Mouse (Mus musculus): ENCODE data around the gene Sync.

Gene Sync

GRCm38 (mm10) chr4:129303816-129304215, 16.4 kb downstream of the Sync start:
- in situ Hi-C loops (cut with MseI, MboI): no loop called here

- in situ Hi-C loops (cut with MseI, MboI): no loop called here
Measured at GRCm38 (mm10) chr4:129304306-129304705, 16.9 kb downstream of the Sync start.

GRCm38 (mm10) chr4:129307936-129308335, 20.5 kb downstream of the Sync start:
- in situ Hi-C loops (cut with MseI, MboI): no loop called here

- in situ Hi-C loops (cut with MseI, MboI): no loop called here
Measured at GRCm38 (mm10) chr4:129313886-129314285, 26.5 kb downstream of the Sync start.

GRCm38 (mm10) chr4:129320876-129321275, 33.5 kb downstream of the Sync start:
- in situ Hi-C loops (cut with MseI, MboI): no loop called here

GRCm38 (mm10) chr4:129322042-129322441, 34.6 kb downstream of the Sync start:
- in situ Hi-C loops (cut with MseI, MboI): no loop called here

GRCm38 (mm10) chr4:129323491-129323890, 36.1 kb downstream of the Sync start:
- in situ Hi-C loops (cut with MseI, MboI): no loop called here

- in situ Hi-C loops (cut with MseI, MboI): no loop called here
Measured at GRCm38 (mm10) chr4:129324756-129325155, 37.3 kb downstream of the Sync start.

GRCm38 (mm10) chr4:129326191-129326590, 38.8 kb downstream of the Sync start:
- in situ Hi-C loops (cut with MseI, MboI): no loop called here

GRCm38 (mm10) chr4:129332846-129333245, 45.4 kb downstream of the Sync start:
- in situ Hi-C loops (cut with MseI, MboI): no loop called here

GRCm38 (mm10) chr4:129334677-129335215, 47.3 kb downstream of the Sync start:
- in situ Hi-C loops (cut with MseI, MboI): no loop called here

GRCm38 (mm10) chr4:129335216-129336074, 48.0 kb downstream of the Sync start, which contains the start of the genes Rbbp4 and Zbtb8os:
Gene Rbbp4 (minus strand): TSS chr4:129335370.
Gene Zbtb8os (plus strand): TSS chr4:129335695.
- in situ Hi-C loops (cut with MseI, MboI): no loop called here

GRCm38 (mm10) chr4:129336291-129336690, 48.9 kb downstream of the Sync start:
- in situ Hi-C loops (cut with MseI, MboI): no loop called here

GRCm38 (mm10) chr4:129339743-129340142, 52.3 kb downstream of the Sync start:
- in situ Hi-C loops (cut with MseI, MboI): no loop called here

- in situ Hi-C loops (cut with MseI, MboI): no loop called here
Measured at GRCm38 (mm10) chr4:129341888-129342287, 54.5 kb downstream of the Sync start.

- in situ Hi-C loops (cut with MseI, MboI): no loop called here
Measured at GRCm38 (mm10) chr4:129342705-129343104, 55.3 kb downstream of the Sync start.

- in situ Hi-C loops (cut with MseI, MboI): no loop called here
Measured at GRCm38 (mm10) chr4:129346481-129347154, 59.2 kb downstream of the Sync start.

GRCm38 (mm10) chr4:129350644-129351043, 63.2 kb downstream of the Sync start:
- in situ Hi-C loops (cut with MseI, MboI): loop anchor here in 1 of 2 experiments (5.0 kb wide), 1 partner anchor 102 kb away; no protein-coding TSS in a partner anchor

- in situ Hi-C loops (cut with MseI, MboI): loop anchor here in 1 of 2 experiments (5.0 kb wide), 1 partner anchor 101 kb away; no protein-coding TSS in a partner anchor
Measured at GRCm38 (mm10) chr4:129351111-129351510, 63.7 kb downstream of the Sync start.

- in situ Hi-C loops (cut with MseI, MboI): loop anchor here in 1 of 2 experiments (5.0 kb wide), 1 partner anchor 99 kb away; no protein-coding TSS in a partner anchor
Measured at GRCm38 (mm10) chr4:129353176-129353575, 65.8 kb downstream of the Sync start.

- in situ Hi-C loops (cut with MseI, MboI): loop anchor here in 1 of 2 experiments (5.0 kb wide), 1 partner anchor 98 kb away; no protein-coding TSS in a partner anchor
Measured at GRCm38 (mm10) chr4:129354236-129354635, 66.8 kb downstream of the Sync start.

GRCm38 (mm10) chr4:129357613-129358163, 70.3 kb downstream of the Sync start:
- in situ Hi-C loops (cut with MseI, MboI): loop anchor here in 1 of 2 experiments (5.0 kb wide), 1 partner anchor 95 kb away; no protein-coding TSS in a partner anchor

Measured in mouse trophoblast stem cell (cell line).